Mouse (Mus musculus): Measurements from ENCODE around the gene Cnot6.

The Cnot6 gene

GRCm38 (mm10) chr11:49713336-49714334 lies 1.1 kb upstream of the Cnot6 start:
- peak; percentile 37 for DNase-seq (ENCODE audit: low spot score)

GRCm38 (mm10) chr11:49711981-49712554 lies 455 bp downstream of the Cnot6 start:
- DNase-seq (ENCODE audit: low spot score): peak; percentile 51

GRCm38 (mm10) chr11:49710664-49711063 lies 1.9 kb downstream of the Cnot6 start:
- DNase-seq (ENCODE audit: low spot score): no peak

DNA sequence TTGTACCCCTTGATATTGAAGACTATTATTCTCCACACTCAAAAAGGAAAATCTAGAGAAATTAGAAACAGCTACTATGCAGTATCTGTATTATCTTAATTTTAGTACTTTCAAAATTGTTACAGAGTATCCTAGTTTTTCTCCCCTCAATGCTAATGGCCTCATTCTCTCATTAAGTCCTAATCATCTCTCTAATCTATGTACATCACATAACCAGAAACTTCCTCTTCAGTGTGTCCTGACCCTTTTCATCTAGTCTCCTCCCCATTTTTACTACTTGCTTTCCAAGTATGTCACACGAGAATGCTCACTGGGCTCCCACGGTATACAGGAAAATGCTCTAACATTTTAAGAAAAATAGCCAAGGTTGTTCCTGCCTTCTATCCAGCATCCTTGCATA lies 4.7 kb downstream of the Cnot6 start:
- no peak for DNase-seq (ENCODE audit: low spot score)

GRCm38 (mm10) chr11:49704804-49705203 lies 7.7 kb downstream of the Cnot6 start:
- no peak for DNase-seq (ENCODE audit: low spot score)

DNA sequence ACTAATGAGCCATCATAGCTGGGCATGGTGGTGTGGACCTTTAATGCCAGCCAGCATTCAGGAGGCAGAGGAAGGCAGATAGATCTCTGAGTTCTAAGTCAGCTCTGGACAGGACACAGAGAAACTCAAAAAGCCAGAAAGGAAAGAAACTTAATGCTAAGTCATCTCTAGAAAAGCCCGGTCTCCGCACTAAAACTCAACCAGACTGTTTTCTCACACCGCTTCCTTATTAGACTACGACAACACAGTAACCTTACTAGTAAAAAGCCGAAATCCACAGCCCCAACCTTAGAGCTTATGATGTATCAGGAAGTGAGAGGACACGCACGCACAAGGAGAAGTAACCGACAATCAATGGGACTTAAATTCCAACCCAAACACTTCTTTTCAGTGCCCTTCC lies 10.5 kb downstream of the Cnot6 start:
- no peak for DNase-seq (ENCODE audit: low spot score)

DNA sequence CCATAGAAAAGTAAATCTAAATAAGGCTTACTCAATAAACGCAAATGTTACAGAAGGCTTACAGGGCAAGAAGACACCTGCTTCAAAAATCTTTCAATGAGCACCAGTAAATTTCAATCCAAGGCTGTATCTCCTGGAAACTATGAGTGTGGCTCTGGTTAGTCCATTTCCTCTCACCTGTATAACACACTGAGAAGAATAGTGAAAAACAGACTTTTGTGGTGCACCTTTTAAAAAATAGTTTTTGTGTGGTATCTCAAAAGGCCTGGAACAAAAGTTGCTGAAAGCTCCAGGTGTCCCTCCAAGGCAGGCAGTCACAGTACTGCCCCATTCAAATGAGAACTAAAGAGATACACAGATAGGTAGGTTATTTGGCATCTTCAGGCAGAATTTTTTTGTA lies 13.4 kb downstream of the Cnot6 start:
- DNase-seq (ENCODE audit: low spot score): no peak

GRCm38 (mm10) chr11:49697779-49698178 lies 14.7 kb downstream of the Cnot6 start:
- DNase-seq (ENCODE audit: low spot score): no peak

- DNase-seq (ENCODE audit: low spot score): no peak
These were observed 16.1 kb downstream of the Cnot6 start for GRCm38 (mm10) chr11:49696472-49696871.

DNA sequence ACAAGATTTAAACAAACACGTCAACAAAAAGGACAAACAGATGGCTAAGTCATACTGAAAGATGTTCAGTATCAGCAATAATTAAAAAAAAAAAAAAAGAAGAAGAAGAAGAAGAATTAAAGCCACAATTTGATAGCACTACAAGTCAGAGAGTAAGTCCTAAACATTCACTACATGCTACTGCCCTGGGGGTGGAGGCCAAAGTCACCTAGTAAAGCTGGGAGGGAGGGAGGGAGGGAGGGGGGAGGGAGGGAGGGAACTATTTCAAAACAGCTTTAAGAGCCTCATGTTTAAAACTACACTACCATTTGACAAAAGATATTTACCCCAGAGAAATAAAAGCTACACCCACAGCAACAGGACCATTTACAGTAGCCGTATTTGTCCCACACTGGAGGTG lies 16.8 kb downstream of the Cnot6 start:
- DNase-seq (ENCODE audit: low spot score): no peak

DNA sequence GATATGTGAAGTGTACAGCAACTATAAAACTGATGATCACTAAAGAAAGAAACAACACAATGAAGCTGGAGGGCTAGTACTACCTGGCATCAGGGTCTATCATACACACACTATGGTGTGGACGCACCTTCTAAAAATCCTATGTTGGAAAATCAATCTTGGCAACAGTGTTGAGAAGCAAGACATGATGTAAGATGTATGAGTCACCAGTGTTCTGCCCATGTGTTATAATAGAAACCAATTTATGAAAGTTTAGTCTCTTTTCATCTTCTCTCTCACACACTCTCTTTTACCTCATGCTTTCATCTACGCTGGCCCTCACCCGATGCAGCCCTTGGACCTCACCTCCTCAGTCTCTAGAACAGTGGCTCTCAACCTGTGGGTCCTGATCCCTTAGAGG lies 17.5 kb downstream of the Cnot6 start:
- DNase-seq (ENCODE audit: low spot score): no peak

GRCm38 (mm10) chr11:49684237-49684973 lies 28.1 kb downstream of the Cnot6 start:
- DNase-seq (ENCODE audit: low spot score): no peak

DNA sequence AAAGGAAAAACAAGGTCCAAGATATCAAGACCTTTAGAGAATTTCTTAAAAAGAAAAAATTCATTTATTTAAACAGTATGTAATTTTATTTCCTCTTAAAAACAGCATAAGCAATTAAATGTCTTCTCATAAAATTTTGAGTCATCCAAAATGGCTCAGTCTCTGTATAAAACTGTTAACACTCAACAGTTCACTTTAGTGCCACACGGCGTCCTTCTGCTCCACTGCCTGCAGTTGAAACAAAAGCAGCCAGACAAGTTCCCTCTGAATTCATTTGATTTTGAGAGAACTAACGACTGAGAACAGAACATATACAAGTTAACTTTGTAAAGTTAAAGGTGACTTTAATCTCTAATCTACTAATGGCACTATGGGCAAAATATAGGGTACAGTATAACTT lies 39.1 kb downstream of the Cnot6 start:
- DNase-seq (ENCODE audit: low spot score): no peak

GRCm38 (mm10) chr11:49665462-49665861 lies 47.1 kb downstream of the Cnot6 start:
- no peak for DNase-seq (ENCODE audit: low spot score)

DNA sequence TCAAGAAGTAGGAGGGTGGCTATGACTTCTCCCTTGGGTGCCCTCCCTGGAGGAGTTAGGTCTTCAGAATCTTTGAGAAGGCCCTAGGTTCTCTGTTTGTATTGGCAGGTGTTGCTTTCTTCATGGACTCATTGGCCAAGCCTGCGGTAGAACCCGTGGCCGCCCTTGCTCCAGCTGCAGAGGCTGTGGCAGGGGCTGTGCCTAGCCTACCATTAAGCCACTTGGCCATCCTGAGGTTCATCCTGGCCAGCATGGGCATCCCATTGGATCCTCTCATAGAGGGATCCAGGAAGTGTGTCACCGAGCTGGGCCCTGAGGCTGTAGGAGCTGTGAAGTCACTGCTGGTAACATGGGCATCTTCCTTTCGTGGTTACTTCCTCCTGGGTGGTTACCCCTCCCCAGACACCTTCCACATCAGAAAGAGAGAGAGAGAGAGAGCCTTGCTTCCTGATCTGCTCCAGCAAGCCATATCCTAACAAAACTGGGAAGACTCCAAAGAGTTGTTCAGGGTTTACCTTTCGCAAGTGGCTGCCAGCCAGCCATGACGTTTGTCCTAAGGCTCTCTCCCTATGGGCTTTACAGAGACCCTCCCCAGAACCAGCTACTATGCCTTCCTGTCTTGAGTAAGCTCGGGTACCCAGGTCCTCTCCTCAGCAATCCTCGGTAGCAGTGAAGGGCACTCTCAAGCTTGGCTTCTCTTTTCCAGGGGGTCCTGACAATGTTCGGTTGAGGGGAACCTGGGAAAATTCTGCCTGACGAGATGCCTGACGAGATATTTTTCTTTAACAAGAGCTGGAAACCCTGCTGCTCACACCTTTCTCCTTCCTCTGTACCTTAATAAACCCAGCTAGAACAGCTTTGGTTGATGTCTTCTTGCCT lies 48.0 kb downstream of the Cnot6 start:
- no peak for DNase-seq (ENCODE audit: low spot score)

GRCm38 (mm10) chr11:49663310-49663709 lies 49.2 kb downstream of the Cnot6 start, which contains the start of gene Scgb3a1:
TSS of gene Scgb3a1 (plus strand) at chr11:49663610.
- DNase-seq (ENCODE audit: low spot score): no peak

GRCm38 (mm10) chr11:49662292-49662780 lies 50.2 kb downstream of the Cnot6 start:
- no peak for DNase-seq (ENCODE audit: low spot score)

DNA sequence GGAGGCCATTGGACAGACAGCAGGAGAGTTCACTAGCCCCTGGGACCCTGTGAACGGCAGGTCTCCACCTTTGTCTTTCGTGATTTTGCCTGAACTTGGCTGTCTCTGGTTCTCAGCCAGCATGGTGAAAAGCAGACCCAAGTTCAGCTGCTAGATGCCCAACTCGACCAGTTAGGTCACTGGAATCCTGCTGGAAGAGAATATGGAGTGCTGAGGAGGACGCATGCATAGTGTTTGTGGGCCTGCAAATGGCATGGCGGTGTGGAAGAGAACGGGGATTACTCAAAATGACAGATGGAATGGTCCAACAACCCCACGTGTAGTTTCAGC lies 53.1 kb downstream of the Cnot6 start:
- no peak for DNase-seq (ENCODE audit: low spot score)

DNA sequence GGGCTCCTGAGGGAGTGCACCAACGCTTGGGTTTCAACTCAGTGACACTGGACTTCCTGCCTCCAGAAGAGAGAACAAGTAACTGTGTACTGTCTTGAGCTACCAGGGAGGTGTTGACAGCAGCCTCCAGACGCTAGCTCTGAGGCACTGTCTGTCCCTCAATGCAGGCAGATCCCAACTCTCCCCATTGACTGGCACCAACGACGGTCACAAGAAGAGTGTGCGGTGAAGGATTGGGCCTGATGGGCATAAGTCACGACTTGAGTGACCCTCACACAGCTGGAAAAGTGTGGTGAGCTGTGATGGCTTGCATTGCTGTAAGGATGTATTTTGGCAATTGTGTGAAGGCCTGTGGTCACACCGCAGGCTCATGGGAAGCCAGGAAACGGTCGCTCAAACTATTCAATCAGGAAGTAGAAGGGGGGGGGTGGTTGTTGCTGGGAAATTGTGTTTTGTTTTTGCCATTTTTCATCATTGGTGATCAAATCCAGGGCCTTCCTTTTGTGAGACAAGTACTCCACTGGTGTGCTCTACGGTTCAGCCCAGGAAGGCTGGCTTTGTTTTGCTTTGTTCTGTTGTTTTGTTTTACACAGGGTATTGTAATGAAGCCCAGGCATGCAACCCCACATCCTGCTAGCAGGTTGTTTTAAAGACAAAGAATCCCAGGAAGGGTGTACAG lies 53.6 kb downstream of the Cnot6 start:
- no peak for DNase-seq (ENCODE audit: low spot score)

- no peak for DNase-seq (ENCODE audit: low spot score)
These were observed 54.5 kb downstream of the Cnot6 start for GRCm38 (mm10) chr11:49658065-49658464.

DNA sequence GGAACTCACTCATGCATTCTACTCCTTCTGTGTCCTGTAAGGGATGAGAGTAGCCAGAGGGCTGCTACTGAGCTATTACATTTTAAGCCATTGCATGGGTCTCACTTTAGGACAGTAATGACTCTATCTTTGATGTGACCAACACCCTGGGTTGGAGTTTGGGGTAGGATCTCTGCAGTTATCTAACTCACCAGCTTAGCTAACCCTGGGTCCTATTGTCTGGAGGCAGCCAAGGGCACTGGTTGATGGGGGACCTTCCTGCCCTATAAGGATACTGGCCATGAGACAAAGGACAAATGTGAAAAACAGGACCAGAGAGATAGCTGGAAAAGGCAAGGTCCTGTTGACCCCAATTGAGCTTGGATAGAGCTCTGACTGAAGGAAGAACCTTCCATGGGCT lies 57.0 kb downstream of the Cnot6 start:
- no peak for DNase-seq (ENCODE audit: low spot score)

Data from retina, embryonic 14.5 days (tissue).